Mouse (Mus musculus) ES-Bruce4 (cell line): ENCODE data around the gene Slc39a1. TPM values are rescaled to one million over a fixed set of nuclear protein-coding genes. Genes with fewer than 3 reads are reported as not detected.

Experiments
- H3K27ac ChIP-seq: 2 replicates; pipeline ENCODE4 v1.5.1; 2012; ENCODE audit warnings: low read length, inconsistent platforms; ENCODE audit not compliant: insufficient read depth
- H3K27me3 ChIP-seq: 2 replicates; pipeline ENCODE4 v1.6.1; 2012; ENCODE audit warnings: mild to moderate bottlenecking, low read length, inconsistent platforms; ENCODE audit not compliant: control insufficient read depth, poor library complexity, insufficient read depth, severe bottlenecking
- H3K36me3 ChIP-seq: 2 replicates; pipeline ENCODE4 v1.6.1; 2012; ENCODE audit warnings: inconsistent platforms, mild to moderate bottlenecking, low read length, moderate library complexity; ENCODE audit not compliant: control insufficient read depth, poor library complexity, insufficient read depth, severe bottlenecking
- H3K4me1 ChIP-seq: one replicate; pipeline ENCODE4 v1.8.1; 2011; ENCODE audit warnings: low read length; ENCODE audit not compliant: control insufficient read depth, insufficient read depth
- H3K4me3 ChIP-seq: 2 replicates; pipeline ENCODE4 v1.5.1; 2011; ENCODE audit warnings: low read depth, mild to moderate bottlenecking, low read length
- H3K9ac ChIP-seq: 2 replicates; pipeline ENCODE4 v1.6.1; 2012; ENCODE audit warnings: low read depth, mild to moderate bottlenecking, inconsistent platforms; ENCODE audit not compliant: poor library complexity, severe bottlenecking
- H3K9me3 ChIP-seq: replicated peaks from 2 replicates; pipeline ENCODE4 v1.6.1; 2012; ENCODE audit warnings: mild to moderate bottlenecking, low read length, inconsistent platforms; ENCODE audit not compliant: control insufficient read depth, poor library complexity, insufficient read depth, severe bottlenecking
- CTCF ChIP-seq: IDR thresholded peaks from one replicate; pipeline ENCODE4 v1.8.1; 2011; ENCODE audit warnings: low read depth, low read length
- EP300 ChIP-seq: IDR thresholded peaks from 2 replicates; pipeline ENCODE4 v1.6.1; 2011; ENCODE audit warnings: low read depth, low read length; ENCODE audit not compliant: insufficient read depth
- POLR2A ChIP-seq: IDR thresholded peaks from one replicate; pipeline ENCODE4 v1.8.1; 2011; ENCODE audit warnings: low read length; ENCODE audit not compliant: insufficient read depth
- polyA plus RNA-seq: library from polyadenylated mRNA; stranded (reverse); fragments of >200 nt; gene quantifications from 2 replicates; pipeline ENCODE4 v1.2.4, GENCODE M21; 2011; ENCODE audit warnings: low read depth; ENCODE audit not compliant: missing spikeins, insufficient read depth, insufficient read length

The Slc39a1 gene
- polyA plus RNA-seq, 1 experiment: 62.4 TPM

- peak overlapping the region; percentile 72 for H3K27ac ChIP-seq
- no peaks in the 10 kb centered on the region for H3K27me3 ChIP-seq
- H3K4me3 ChIP-seq: peak overlapping the region; percentile 63
- peaks cover 49% of the 10 kb centered on the region for H3K36me3 ChIP-seq
- H3K9me3 ChIP-seq: no peaks in the 10 kb centered on the region
- H3K9ac ChIP-seq: peak overlapping the region; percentile 93
- TF ChIP-seq CTCF (no peak), POLR2A (no peak)
- no peaks in the 10 kb centered on the region for H3K4me1 ChIP-seq
Measured at GRCm38 (mm10) chr3:90211475-90212398, 36.2 kb upstream of the Slc39a1 start.

GRCm38 (mm10) chr3:90212723-90213122 lies 35.2 kb upstream of the Slc39a1 start:
- Histone ChIP-seq H3K36me3 (peaks cover 49% of the 10 kb centered on the region), H3K27ac (0 out of 2 replicates have a peak overlapping the region, but pooled peaks have one; percentile 1), H3K4me1 (no peaks in the 10 kb centered on the region), H3K9me3 (no peaks in the 10 kb centered on the region), H3K27me3 (no peaks in the 10 kb centered on the region), H3K9ac (peak overlapping the region; percentile 93), H3K4me3 (peak overlapping the region; percentile 93)
- TF ChIP-seq CTCF: no peak
- TF ChIP-seq POLR2A: no peak
- no peak for TF ChIP-seq EP300

- Histone ChIP-seq H3K27ac (peak within 1 kb of the TSS; percentile 70), H3K9me3 (no peaks in the 10 kb centered on the region), H3K9ac (peak within 1 kb of the TSS; percentile 93), H3K4me3 (peak within 1 kb of the TSS; percentile 93), H3K4me1 (no peaks in the 10 kb centered on the region), H3K36me3 (peaks cover 44% of the 10 kb centered on the region), H3K27me3 (no peaks in the 10 kb centered on the region)
- TF ChIP-seq CTCF (no peak), EP300 (no peak), POLR2A (peak; percentile 95)
Measured at GRCm38 (mm10) chr3:90213377-90213866, 34.5 kb upstream of the Slc39a1 start, which contains the start of the genes Rps27 and Rab13. Gene Rps27, minus strand, starts transcription at chr3:90213651. Gene Rab13, plus strand, starts transcription at chr3:90213695.

- Histone ChIP-seq H3K9ac (peak overlapping the region; percentile 93), H3K36me3 (peaks cover 37% of the 10 kb centered on the region), H3K9me3 (no peaks in the 10 kb centered on the region), H3K4me1 (no peaks in the 10 kb centered on the region), H3K4me3 (peak overlapping the region; percentile 93), H3K27me3 (no peaks in the 10 kb centered on the region), H3K27ac (no peak overlapping the region)
- no peak for TF ChIP-seq EP300
- TF ChIP-seq CTCF: no peak
- no peak for TF ChIP-seq POLR2A
Measured at GRCm38 (mm10) chr3:90213956-90214684, 33.9 kb upstream of the Slc39a1 start.

- Histone ChIP-seq H3K36me3 (peaks cover 19% of the 10 kb centered on the region), H3K27ac (no peak overlapping the region), H3K27me3 (no peaks in the 10 kb centered on the region), H3K9me3 (no peaks in the 10 kb centered on the region), H3K4me3 (no peak overlapping the region), H3K4me1 (peaks cover 2% of the 10 kb centered on the region), H3K9ac (no peak overlapping the region)
- TF ChIP-seq EP300 (no peak), POLR2A (no peak), CTCF (no peak)
Measured at GRCm38 (mm10) chr3:90215825-90216380, 32.1 kb upstream of the Slc39a1 start.
